Mouse (Mus musculus) myocyte (in vitro differentiated cells): ENCODE measurements around the gene Casp3. TPM values are rescaled to one million over a fixed set of nuclear protein-coding genes. Genes with fewer than 3 reads are reported as not detected.

ENCODE experiments used
- H3K27me3 ChIP-seq: one replicate; pipeline ENCODE4 v1.6.1; 2011; ENCODE audit not compliant: control insufficient read depth, insufficient read depth, insufficient read length
- H3K36me3 ChIP-seq: one replicate; pipeline ENCODE4 v1.6.1; 2011; ENCODE audit not compliant: control insufficient read depth, insufficient read depth
- H3K4me2 ChIP-seq: one replicate; pipeline ENCODE4 v1.6.1; 2011; ENCODE audit warnings: low read depth, control low read depth
- H3K4me3 ChIP-seq: one replicate; pipeline ENCODE4 v1.5.1; 2011; ENCODE audit warnings: mild to moderate bottlenecking, control low read depth, moderate library complexity
- H3K79me2 ChIP-seq: one replicate; pipeline ENCODE4 v1.6.1; 2011; ENCODE audit not compliant: control insufficient read depth, insufficient read depth
- H3ac ChIP-seq: one replicate; pipeline ENCODE4 v1.6.1; 2011; ENCODE audit not compliant: control insufficient read depth, insufficient read length
- CEBPB ChIP-seq: IDR thresholded peaks from 2 replicates; pipeline ENCODE4 v1.6.1; 2011; ENCODE audit warnings: mild to moderate bottlenecking, moderate library complexity; ENCODE audit not compliant: poor library complexity, insufficient read depth, severe bottlenecking
- E2F4 ChIP-seq: IDR thresholded peaks from one replicate; pipeline ENCODE4 v1.6.1; 2011; ENCODE audit warnings: mild to moderate bottlenecking, control low read depth, moderate library complexity; ENCODE audit not compliant: insufficient read depth
- MAX ChIP-seq: IDR thresholded peaks from one replicate; pipeline ENCODE4 v1.6.1; 2011; ENCODE audit warnings: low read depth, mild to moderate bottlenecking, control low read depth
- MYOD1 ChIP-seq, 3 experiments: IDR thresholded peaks; one replicate each; pipeline ENCODE4 v1.6.1; 2011; ENCODE audit warnings: control low read depth in 2 of 3, low read depth in 2 of 3, mild to moderate bottlenecking in 2 of 3, moderate library complexity in 1 of 3; ENCODE audit not compliant: insufficient read length in 2 of 3, control insufficient read depth in 1 of 3
- MYOG ChIP-seq, 3 experiments: IDR thresholded peaks; one replicate each; pipeline ENCODE4 v1.6.1; 2011; ENCODE audit warnings: control low read depth in 2 of 3, low read depth in 2 of 3, mild to moderate bottlenecking in 2 of 3; ENCODE audit not compliant: insufficient read length in 2 of 3, control insufficient read depth in 1 of 3, insufficient read depth in 1 of 3
- POLR2A ChIP-seq: IDR thresholded peaks from one replicate; pipeline ENCODE4 v1.6.1; 2011; ENCODE audit warnings: low read depth, mild to moderate bottlenecking, control low read depth, moderate library complexity; ENCODE audit not compliant: insufficient read length
- POLR2AphosphoS2 ChIP-seq: IDR thresholded peaks from one replicate; pipeline ENCODE4 v1.6.1; 2011; ENCODE audit warnings: low read depth, control low read depth; ENCODE audit not compliant: insufficient read length
- REST ChIP-seq: IDR thresholded peaks from one replicate; pipeline ENCODE4 v1.6.1; 2011; ENCODE audit warnings: mild to moderate bottlenecking, control low read depth, moderate library complexity; ENCODE audit not compliant: insufficient read depth, insufficient read length
- SRF ChIP-seq: IDR thresholded peaks from one replicate; pipeline ENCODE4 v1.6.1; 2011; ENCODE audit warnings: low read depth; ENCODE audit not compliant: control insufficient read depth, insufficient read length
- TCF12 ChIP-seq: IDR thresholded peaks from one replicate; pipeline ENCODE4 v1.6.1; 2011; ENCODE audit warnings: mild to moderate bottlenecking, control low read depth; ENCODE audit not compliant: poor library complexity, insufficient read depth, severe bottlenecking
- TCF3 ChIP-seq: IDR thresholded peaks from one replicate; pipeline ENCODE4 v1.6.1; 2011; ENCODE audit warnings: low read depth, control low read depth; ENCODE audit not compliant: insufficient read length
- USF1 ChIP-seq: IDR thresholded peaks from one replicate; pipeline ENCODE4 v1.6.1; 2011; ENCODE audit warnings: low read depth, mild to moderate bottlenecking, control low read depth, moderate library complexity
- polyA plus RNA-seq: library from polyadenylated mRNA; unstranded; fragments of >200 nt; fragmentation: generic; extraction: Trizol; gene quantifications from one replicate; pipeline ENCODE4 v1.2.1, GENCODE M21; 2012; ENCODE audit warnings: missing spikeins

The Casp3 gene
- polyA plus RNA-seq, 1 experiment, result 24.9 TPM

- H3K79me2 ChIP-seq, result no peaks in the 10 kb centered on the region
- H3K4me2 ChIP-seq, result no peak overlapping the region
- TF ChIP-seq E2F4, result no peak
- no peak for TF ChIP-seq USF1
- no peak for TF ChIP-seq SRF
- TF ChIP-seq MAX, result no peak
- TF ChIP-seq TCF12, result no peak
- no peak for TF ChIP-seq CEBPB
- no peak for TF ChIP-seq MYOD1 (IDR thresholded peaks at IDR 0.05; ENCODE audit: control insufficient read depth in 1 of 3, insufficient read length in 2 of 3, low read depth in 2 of 3)
- TF ChIP-seq MYOG (IDR thresholded peaks at IDR 0.05; ENCODE audit: control insufficient read depth in 1 of 3, insufficient read depth in 1 of 3, insufficient read length in 2 of 3, low read depth in 2 of 3), result no peak
- H3ac ChIP-seq, result no peak overlapping the region
- no peaks in the 10 kb centered on the region for H3K36me3 ChIP-seq
- no peak overlapping the region for H3K4me3 ChIP-seq
- no peaks in the 10 kb centered on the region for H3K27me3 ChIP-seq
Observed at GRCm38 (mm10) chr8:46596530-46596929, 20.6 kb upstream of the Casp3 start.

- H3K4me3 ChIP-seq, result no peak overlapping the region
- TF ChIP-seq MYOG (IDR thresholded peaks at IDR 0.05; ENCODE audit: control insufficient read depth in 1 of 3, insufficient read depth in 1 of 3, insufficient read length in 2 of 3, low read depth in 2 of 3), result no peak
- TF ChIP-seq USF1, result no peak
- TF ChIP-seq CEBPB, result no peak
- no peaks in the 10 kb centered on the region for H3K27me3 ChIP-seq
- no peaks in the 10 kb centered on the region for H3K36me3 ChIP-seq
- no peak overlapping the region for H3K4me2 ChIP-seq
- no peaks in the 10 kb centered on the region for H3K79me2 ChIP-seq
- H3ac ChIP-seq, result no peak overlapping the region
Observed at GRCm38 (mm10) chr8:46597411-46597810, 19.7 kb upstream of the Casp3 start.

DNA sequence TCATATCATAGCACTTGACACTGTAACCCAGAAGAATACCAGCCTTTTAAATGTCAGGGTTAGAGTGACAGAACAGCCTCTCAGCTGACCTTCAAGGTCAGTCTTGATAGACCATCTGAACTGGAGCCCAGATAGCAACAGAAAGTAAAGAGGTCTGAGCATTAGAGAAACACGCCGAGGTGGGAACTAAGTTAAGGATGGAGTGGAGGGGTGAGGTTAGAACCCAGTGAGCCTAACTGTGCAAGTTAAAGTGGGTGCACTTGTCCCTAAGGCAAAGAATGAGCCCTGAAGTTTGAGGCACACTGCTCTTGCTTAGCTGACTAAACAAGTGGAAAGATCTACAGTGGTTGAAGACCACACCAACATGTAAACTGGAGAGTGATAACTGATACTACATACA, 19.0 kb upstream of the Casp3 start:
- Histone ChIP-seq H3K36me3 (no peaks in the 10 kb centered on the region), H3K4me2 (no peak overlapping the region), H3ac (no peak overlapping the region), H3K27me3 (no peaks in the 10 kb centered on the region), H3K4me3 (no peak overlapping the region), H3K79me2 (no peaks in the 10 kb centered on the region)
- TF ChIP-seq POLR2A, result no peak
- TF ChIP-seq CEBPB, result no peak
- no peak for TF ChIP-seq TCF12
- TF ChIP-seq REST, result no peak
- TF ChIP-seq USF1, result no peak
- no peak for TF ChIP-seq MYOG (IDR thresholded peaks at IDR 0.05; ENCODE audit: control insufficient read depth in 1 of 3, insufficient read depth in 1 of 3, insufficient read length in 2 of 3, low read depth in 2 of 3)
- no peak for TF ChIP-seq E2F4
- TF ChIP-seq SRF, result no peak
- TF ChIP-seq MYOD1 (IDR thresholded peaks at IDR 0.05; ENCODE audit: control insufficient read depth in 1 of 3, insufficient read length in 2 of 3, low read depth in 2 of 3), result no peak
- TF ChIP-seq TCF3, result no peak
- TF ChIP-seq MAX, result no peak
- no peak for TF ChIP-seq POLR2AphosphoS2

DNA sequence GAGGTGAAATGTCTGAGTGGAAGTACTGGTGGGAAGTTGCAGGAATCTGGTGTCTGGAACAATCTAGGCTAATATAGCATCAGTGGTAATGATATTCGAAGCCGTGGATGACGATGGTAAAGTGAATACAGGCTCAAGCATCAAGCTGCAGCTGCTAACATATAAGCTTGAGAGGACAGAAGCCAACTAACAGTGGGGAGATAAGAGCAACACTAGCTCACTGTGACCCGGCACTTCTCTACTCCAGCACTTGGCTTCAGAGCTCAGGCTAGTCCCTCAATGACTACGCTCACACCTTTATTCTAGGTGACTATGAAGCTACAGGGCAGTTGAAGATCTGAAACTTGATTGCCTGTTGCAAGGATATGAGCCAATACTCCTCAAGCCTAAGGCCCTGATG, 18.3 kb upstream of the Casp3 start:
- Histone ChIP-seq H3K36me3 (no peaks in the 10 kb centered on the region), H3K4me3 (no peak overlapping the region), H3ac (no peak overlapping the region), H3K4me2 (no peak overlapping the region), H3K27me3 (no peaks in the 10 kb centered on the region), H3K79me2 (no peaks in the 10 kb centered on the region)
- TF ChIP-seq MAX (no peak), CEBPB (no peak), MYOG (IDR thresholded peaks at IDR 0.05; ENCODE audit: control insufficient read depth in 1 of 3, insufficient read depth in 1 of 3, insufficient read length in 2 of 3, low read depth in 2 of 3) (no peak)

GRCm38 (mm10) chr8:46599314-46599904, 17.7 kb upstream of the Casp3 start:
- TF ChIP-seq POLR2A, result no peak
- TF ChIP-seq MYOD1 (IDR thresholded peaks at IDR 0.05; ENCODE audit: control insufficient read depth in 1 of 3, insufficient read length in 2 of 3, low read depth in 2 of 3), result no peak
- TF ChIP-seq POLR2AphosphoS2, result no peak
- TF ChIP-seq SRF, result no peak
- no peak for TF ChIP-seq USF1
- TF ChIP-seq CEBPB, result no peak
- TF ChIP-seq MAX, result no peak
- no peak for TF ChIP-seq REST
- H3K4me3 ChIP-seq, result no peak overlapping the region
- H3K79me2 ChIP-seq, result no peaks in the 10 kb centered on the region

More at GRCm38 (mm10) chr8:46599314-46599904, 17.7 kb upstream of the Casp3 start:
- Histone ChIP-seq H3ac (no peak overlapping the region), H3K36me3 (no peaks in the 10 kb centered on the region), H3K4me2 (no peak overlapping the region), H3K27me3 (no peaks in the 10 kb centered on the region)
